Mouse (Mus musculus) megakaryocyte, adult 5-6 weeks (primary cell): ENCODE measurements at regions not wholly inside any gene's neighbourhood (a gene's known extent, or its start where the extent isn't known, plus 50 kb on each side); places are given as distances from the start of the nearest gene placed in this dataset.
"Not testable (repeated sequence)": the region's sequence is repeated elsewhere in the genome, so short reads cannot be mapped to it uniquely, and the experiment has no call there.

Experiments used
- ATAC-seq: 2 replicates; pipeline ENCODE4 v1.8.0; 2016; ENCODE audit warnings: mild to moderate bottlenecking, inconsistent platforms; ENCODE audit not compliant: poor library complexity, severe bottlenecking

GRCm38 (mm10) chr11:52460190-52460780, 64.1 kb downstream of the 9530068E07Rik start:
- ATAC-seq, result no peak

GRCm38 (mm10) chr11:52471128-52471527, 74.9 kb downstream of the 9530068E07Rik start:
- not testable (repeated sequence) for ATAC-seq

GRCm38 (mm10) chr11:52480111-52480510, 83.9 kb downstream of the 9530068E07Rik start:
- not testable (repeated sequence) for ATAC-seq

GRCm38 (mm10) chr11:52480694-52481093, 84.5 kb downstream of the 9530068E07Rik start:
- not testable (repeated sequence) for ATAC-seq

GRCm38 (mm10) chr11:52483534-52483933, 87.3 kb downstream of the 9530068E07Rik start:
- not testable (repeated sequence) for ATAC-seq

- ATAC-seq, result not testable (repeated sequence)
Observed at GRCm38 (mm10) chr11:52488538-52488937, 92.3 kb downstream of the 9530068E07Rik start.

GRCm38 (mm10) chr11:52493336-52493735, 97.1 kb downstream of the 9530068E07Rik start:
- no peak for ATAC-seq

GRCm38 (mm10) chr11:52496908-52497307, 100.7 kb downstream of the 9530068E07Rik start:
- no peak for ATAC-seq

GRCm38 (mm10) chr11:52502759-52503365, 106.6 kb downstream of the 9530068E07Rik start:
- ATAC-seq, result no peak

GRCm38 (mm10) chr11:52511831-52512297, 115.6 kb downstream of the 9530068E07Rik start:
- ATAC-seq, result no peak

GRCm38 (mm10) chr11:52517330-52517729, 121.1 kb downstream of the 9530068E07Rik start:
- no peak for ATAC-seq

GRCm38 (mm10) chr11:52519877-52520276, 123.6 kb downstream of the 9530068E07Rik start:
- ATAC-seq, result no peak

GRCm38 (mm10) chr11:52521879-52522278, 125.7 kb downstream of the 9530068E07Rik start:
- ATAC-seq, result no peak

GRCm38 (mm10) chr11:52522384-52522783, 126.2 kb downstream of the 9530068E07Rik start:
- ATAC-seq, result no peak

- no peak for ATAC-seq
Observed at GRCm38 (mm10) chr11:52523191-52523590, 127.0 kb downstream of the 9530068E07Rik start.

- ATAC-seq, result no peak
Observed at GRCm38 (mm10) chr11:52523671-52524070, 127.4 kb downstream of the 9530068E07Rik start.

GRCm38 (mm10) chr11:52525446-52525845, 129.2 kb downstream of the 9530068E07Rik start:
- no peak for ATAC-seq

GRCm38 (mm10) chr11:52526306-52526705, 130.1 kb downstream of the 9530068E07Rik start:
- ATAC-seq, result no peak

GRCm38 (mm10) chr11:52533379-52533778, 137.2 kb downstream of the 9530068E07Rik start:
- ATAC-seq, result no peak

GRCm38 (mm10) chr11:52534586-52534985, 138.4 kb downstream of the 9530068E07Rik start:
- ATAC-seq, result no peak

- no peak for ATAC-seq
Observed at GRCm38 (mm10) chr11:52536211-52536610, 140.0 kb downstream of the 9530068E07Rik start.

GRCm38 (mm10) chr11:52536841-52537240, 140.6 kb downstream of the 9530068E07Rik start:
- ATAC-seq, result no peak
